Mouse (Mus musculus) telencephalon, adult 2 months (tissue): ENCODE measurements around the gene Grin2c.

Source experiments
- DNase-seq: peaks from one replicate; pipeline ENCODE4 v3.0.0-alpha.2; 2011; ENCODE audit warnings: low read depth, low spot score

Grin2c gene

DNA sequence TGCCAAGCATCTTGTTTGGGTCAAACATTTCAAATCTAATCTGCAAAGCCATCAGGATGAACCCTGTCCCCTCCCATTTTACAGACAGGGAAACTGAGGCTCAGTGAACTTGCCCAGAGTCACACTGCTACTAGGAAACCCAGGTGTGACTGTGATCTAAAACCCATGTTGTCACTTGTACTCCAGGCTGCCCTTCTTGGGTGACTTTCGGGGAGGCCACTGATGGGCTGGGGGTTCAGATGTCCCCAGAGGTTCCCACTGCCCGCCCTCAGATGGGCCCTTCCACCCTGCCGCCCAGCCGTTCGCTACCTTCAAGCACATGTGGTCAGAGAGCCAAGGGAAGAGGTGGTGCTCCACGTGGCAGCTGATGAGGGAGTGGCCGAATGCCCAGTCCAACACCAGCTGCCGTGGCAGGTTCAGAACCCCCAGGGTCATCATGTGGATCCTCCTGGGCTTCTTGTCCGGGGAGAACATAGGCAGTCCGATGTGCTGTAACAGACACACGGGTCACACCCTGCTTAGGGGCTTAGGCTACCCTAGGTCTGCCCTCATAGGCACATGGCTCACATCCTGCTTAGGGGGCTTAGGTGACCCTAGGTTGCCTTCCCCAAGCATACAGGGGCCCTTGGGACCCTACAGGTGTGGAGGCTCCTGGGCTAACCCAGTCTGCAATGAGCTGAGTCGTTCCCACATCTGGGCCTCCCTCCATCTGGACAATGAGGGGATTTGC is 17.0 kb upstream of the Grin2c start:
- DNase-seq, result no peak

DNA sequence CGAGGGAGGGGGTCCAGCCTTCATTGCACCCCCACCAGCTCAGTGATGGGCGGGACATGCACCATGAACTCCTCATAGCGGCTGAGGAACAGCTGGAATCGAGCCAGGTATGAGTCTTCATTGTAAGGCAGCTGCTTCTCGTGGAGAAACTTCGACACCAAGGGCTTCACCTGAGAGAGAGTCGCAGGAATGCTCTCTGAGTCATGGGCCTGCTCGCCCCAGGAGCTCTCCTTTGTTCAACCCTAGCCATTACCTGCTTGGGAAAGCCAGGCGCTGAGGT is 16.4 kb upstream of the Grin2c start:
- DNase-seq, result no peak

GRCm38 (mm10) chr11:115282723-115283485 is 15.9 kb upstream of the Grin2c start:
- DNase-seq, result peak; percentile 55

- DNase-seq, result peak; percentile 44
Measured at GRCm38 (mm10) chr11:115282295-115282694, 15.3 kb upstream of the Grin2c start.

DNA sequence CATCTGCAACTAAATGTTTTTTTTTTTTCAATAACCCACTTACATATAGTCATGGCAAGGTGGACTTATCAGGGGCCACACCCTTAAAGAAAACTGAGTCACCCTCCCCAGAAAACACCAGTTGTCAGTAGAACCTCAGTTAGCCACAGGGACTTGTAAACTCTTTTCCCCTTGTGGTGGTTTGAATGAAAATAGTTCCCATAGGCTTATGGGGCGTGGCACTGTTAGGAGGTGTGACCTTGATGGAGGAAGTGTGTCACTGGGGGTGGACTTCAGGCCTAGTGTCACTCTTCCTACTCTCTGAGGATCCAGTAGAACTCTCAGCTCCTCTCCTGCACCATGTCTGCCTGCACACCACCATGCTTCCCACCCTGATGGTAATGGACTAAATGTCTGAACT is 12.7 kb upstream of the Grin2c start:
- DNase-seq, result no peak

GRCm38 (mm10) chr11:115278176-115278575 is 11.1 kb upstream of the Grin2c start:
- no peak for DNase-seq

DNA sequence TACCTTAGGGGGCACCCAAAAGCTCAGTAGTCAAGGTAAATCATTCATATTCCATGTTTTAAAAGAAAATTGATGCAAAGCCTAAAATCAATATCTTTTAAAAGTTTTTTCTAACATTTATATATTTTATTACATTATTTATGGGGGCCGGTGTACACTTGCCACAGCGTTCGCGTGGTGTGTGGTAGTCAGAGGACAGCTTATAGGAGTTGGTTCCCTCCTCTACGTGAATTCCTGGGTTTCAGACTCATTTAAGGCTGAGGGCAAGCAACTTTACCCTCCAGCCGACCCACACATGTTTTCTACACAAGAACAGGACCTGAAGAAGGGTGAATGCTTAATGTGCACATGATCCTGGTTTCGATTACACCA is 10.5 kb upstream of the Grin2c start:
- no peak for DNase-seq

DNA sequence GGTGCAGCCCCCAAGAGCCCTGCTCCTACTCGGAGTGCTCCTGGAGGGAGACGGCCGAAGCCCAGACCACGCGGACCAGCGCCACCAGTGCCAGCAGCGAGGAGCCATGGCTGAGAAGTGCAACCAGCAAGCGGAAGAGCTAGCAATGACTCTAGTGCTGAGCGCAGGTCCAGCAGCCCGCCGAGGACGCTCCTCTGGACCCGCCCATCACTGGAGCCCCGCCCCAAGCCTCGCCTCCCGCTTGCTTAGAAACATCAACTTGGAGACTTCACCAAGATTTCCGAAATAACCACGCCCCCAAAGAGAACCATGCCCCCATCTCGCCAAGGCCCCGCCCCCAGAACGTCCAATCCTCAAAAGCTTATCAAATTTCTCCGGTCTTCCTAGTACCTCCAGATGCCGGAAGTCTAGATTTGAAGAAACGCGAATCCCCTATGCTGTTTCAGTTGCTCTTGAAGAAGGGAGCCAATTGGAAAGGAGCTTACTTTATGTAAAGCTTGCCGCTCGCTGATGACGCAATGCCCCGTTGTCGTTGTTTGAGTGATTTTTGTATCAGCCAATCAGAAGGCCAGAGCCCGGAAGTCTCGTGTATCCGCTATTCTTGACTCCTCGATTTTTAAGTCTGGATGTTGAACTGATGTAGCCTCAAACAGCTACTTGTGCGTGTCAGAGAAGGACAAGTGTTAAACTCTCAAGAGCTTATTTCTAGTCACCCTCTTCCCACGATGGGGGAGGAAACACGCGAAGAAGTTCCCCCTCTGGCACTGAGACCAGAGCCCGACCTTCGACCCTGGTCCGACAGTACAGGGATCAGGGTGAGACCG is 9.9 kb upstream of the Grin2c start, which contains the start of gene Fdxr:
TSS of gene Fdxr (minus strand) at position 271 of the 824 bp plus-strand sequence.
- peak; percentile 100 for DNase-seq

DNA sequence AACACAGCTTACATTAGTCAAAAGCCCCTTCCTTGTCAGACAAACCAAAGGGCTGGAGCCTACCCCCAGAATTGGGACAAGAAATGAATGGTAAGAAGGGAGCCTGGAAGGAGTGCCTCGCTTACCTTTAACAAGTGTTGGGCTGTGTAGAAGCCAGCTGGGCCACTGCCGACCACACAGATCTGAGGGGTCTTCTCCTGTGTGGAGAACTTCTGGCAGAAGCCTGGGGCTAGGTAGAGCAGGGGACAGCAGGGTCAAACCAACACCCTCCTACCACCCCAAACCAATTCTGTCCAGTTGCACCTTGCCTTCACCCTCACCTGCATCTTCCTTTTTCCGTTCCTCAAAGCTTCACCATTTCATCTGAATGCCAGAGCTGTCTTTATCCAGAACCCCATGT is 8.9 kb upstream of the Grin2c start:
- DNase-seq, result no peak

DNA sequence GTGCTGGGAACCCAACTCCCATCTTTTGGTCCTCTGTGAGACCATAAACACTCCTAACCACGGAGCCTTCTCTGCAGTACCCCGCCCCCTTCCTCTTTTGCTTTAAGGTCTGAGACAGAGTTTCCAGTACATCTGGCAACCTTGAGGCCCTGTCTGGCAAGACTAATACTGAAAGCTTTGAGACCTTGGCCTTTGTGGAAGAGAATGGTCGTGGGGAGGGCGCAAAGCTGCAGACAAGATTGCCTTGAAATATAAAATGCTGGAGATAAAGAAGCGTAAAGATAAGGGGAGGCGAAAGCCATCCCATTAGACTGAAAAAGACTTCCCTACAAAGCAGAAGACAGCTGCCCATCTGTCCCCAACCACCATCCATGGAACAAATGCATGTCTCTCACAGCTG is 8.5 kb upstream of the Grin2c start:
- no peak for DNase-seq

DNA sequence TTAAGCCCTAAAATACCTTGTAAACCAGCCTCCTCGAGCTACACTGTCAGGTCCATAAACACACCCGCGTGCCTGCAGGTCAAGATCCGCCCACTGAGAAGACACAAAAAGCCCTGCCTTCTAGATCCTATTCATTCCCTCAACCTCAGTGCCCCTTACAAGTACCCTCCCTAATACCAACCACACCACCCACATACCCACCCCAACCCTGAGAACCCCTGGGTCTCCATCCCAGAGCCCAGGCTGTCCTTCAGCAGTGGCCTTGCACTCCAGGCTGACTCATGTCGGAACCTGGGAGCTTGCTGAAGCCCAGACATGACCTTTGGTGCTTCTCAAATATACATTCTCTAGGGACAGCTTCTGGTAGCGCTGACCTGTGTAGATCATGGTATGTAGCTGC is 7.7 kb upstream of the Grin2c start:
- no peak for DNase-seq

GRCm38 (mm10) chr11:115274178-115274577 is 7.1 kb upstream of the Grin2c start:
- no peak for DNase-seq

GRCm38 (mm10) chr11:115273735-115274134 is 6.7 kb upstream of the Grin2c start:
- no peak for DNase-seq

DNA sequence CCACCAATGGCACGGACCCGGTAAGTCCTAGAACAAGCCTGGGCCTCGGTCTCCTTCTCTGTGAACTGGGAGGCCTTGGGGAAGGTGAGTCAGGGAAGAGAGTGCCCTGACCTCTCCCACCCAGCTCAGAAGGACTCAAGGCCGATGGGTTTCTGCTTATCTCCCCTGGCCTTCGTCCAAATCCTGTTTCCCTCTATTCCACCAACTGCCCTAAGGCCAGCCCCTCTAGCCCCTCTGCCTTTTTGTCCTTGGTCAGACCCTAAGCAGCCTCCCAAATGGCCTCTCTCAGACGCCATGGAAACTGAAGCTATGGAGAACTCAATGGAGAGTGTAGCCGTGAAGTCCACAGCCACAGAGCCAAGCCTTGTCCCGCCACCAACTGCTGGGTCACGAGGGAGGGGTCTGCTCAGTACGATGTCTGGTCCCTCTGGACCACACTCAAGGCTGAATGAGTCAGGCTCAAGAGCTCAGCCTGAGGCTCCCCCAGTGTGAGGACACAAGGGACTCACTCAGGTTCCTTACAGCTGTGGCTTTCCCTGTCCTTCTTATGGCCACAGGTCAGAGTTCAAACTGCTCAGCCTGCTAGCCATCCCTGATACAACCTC is 6.0 kb upstream of the Grin2c start:
- DNase-seq, result no peak

- no peak for DNase-seq
Measured at GRCm38 (mm10) chr11:115271481-115271880, 4.4 kb upstream of the Grin2c start.

GRCm38 (mm10) chr11:115271052-115271451 is 4.0 kb upstream of the Grin2c start:
- DNase-seq, result no peak

GRCm38 (mm10) chr11:115270148-115270861 is 3.3 kb upstream of the Grin2c start:
- peak; percentile 34 for DNase-seq

DNA sequence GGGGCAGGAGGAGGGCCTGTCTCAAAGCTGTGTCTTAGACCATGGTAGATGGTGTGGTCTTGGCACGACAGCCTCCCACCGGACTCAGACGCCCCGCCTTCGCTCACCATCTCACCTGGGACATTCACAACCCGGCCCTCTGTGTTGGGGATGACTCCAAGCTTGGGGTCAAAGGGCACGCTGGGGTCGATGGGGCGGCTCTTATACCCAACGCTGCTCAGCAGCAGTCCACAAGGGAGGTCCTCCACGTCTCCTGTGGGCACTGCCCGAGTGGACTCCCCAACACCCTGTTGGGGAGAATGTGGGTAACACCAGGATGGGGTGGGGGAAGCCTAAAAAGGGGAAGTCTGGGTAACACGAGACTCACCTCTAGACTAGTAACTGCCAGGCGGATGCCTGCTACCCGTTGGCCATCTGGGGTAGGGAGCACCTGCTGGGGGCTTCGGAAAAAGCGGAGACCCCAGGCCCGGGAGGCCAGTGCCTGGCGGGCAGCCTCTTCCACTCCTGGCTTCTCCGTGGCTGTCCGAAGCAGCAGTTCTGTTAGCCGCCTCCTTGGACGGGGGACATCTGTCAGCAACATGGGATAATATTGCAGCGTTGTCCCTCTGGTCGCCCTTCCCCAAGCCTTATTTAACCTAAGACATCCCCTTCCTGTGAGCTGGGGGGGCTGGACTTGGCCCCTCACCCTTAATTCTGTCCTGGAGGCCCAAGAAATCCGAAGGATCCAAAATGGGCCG is 2.5 kb upstream of the Grin2c start:
- DNase-seq, result no peak

- no peak for DNase-seq
Measured at GRCm38 (mm10) chr11:115267958-115268357, 915 bp upstream of the Grin2c start.

DNA sequence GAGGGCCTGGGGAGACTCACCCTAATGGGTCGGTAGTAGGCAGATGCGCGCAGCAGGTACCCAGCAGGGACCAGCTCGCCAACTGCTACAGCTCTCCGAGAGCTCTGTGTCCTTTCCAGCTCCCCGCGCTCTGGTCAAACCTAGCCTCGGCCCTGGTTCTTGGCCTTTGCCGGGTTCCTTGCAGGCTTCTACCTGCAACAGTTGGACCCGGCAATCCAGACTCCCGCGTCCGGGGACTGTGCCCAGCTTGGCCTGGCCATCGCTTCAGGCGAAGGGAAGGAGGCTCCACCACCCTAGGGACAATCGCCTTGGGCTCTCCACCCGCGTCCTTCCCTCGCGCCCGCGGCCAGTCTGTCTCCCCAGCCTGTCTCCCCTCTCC is 654 bp downstream of the Grin2c start:
- DNase-seq, result no peak
